Mouse (Mus musculus) heart, postnatal 36 days (tissue): Measurements from ENCODE around the gene Oaz1. TPM values are rescaled to one million over a fixed set of nuclear protein-coding genes. Genes with fewer than 3 reads are reported as not detected.
A peak's percentile ranks its signal among the peaks of the same experiment; 100 is the strongest.

ENCODE experiments used
- DNase-seq, 2 experiments: peaks; one replicate each; pipeline ENCODE4 v3.0.0; 2021 to 2022
- intact Hi-C: fragments of 180-260 bp; cut with DNase I; formaldehyde crosslinking; loops from one replicate; pipeline ENCODE4 v1.15.1; 2025
- total RNA-seq, 2 experiments: library from RNA; stranded (reverse); gene quantifications; 2 replicates each; pipeline ENCODE4 v1.2.3; 2021

Gene Oaz1
- 100 to 1,000 TPM; 850 to 884 TPM for total RNA-seq

GRCm38 (mm10) chr10:80826151-80827062 lies at the start of gene Oaz1:
Oaz1 (plus strand) TSS chr10:80826656.
- peak; percentile 98 for DNase-seq
- intact Hi-C loops = loop anchor here (2.0 to 5.0 kb wide), 2 partner anchors 26 to 171 kb away; no protein-coding TSS in a partner anchor

- no peak for DNase-seq
- intact Hi-C loops = no loop called here
Measured at GRCm38 (mm10) chr10:80777123-80777522, 49.3 kb upstream of the Oaz1 start.

- DNase-seq = no peak
Measured at GRCm38 (mm10) chr10:80779565-80779964, 46.9 kb upstream of the Oaz1 start.

GRCm38 (mm10) chr10:80784302-80784701 lies 42.2 kb upstream of the Oaz1 start:
- intact Hi-C loops = no loop called here
- no peak for DNase-seq

More at GRCm38 (mm10) chr10:80779565-80779964, 46.9 kb upstream of the Oaz1 start:
- intact Hi-C loops = no loop called here

GRCm38 (mm10) chr10:80784871-80785270 lies 41.6 kb upstream of the Oaz1 start:
- peak in 1 of 2 experiments; percentile 46 for DNase-seq

GRCm38 (mm10) chr10:80785963-80786362 lies 40.5 kb upstream of the Oaz1 start:
- intact Hi-C loops = no loop called here
- no peak for DNase-seq

More at GRCm38 (mm10) chr10:80784871-80785270, 41.6 kb upstream of the Oaz1 start:
- intact Hi-C loops = no loop called here

- DNase-seq = no peak
- intact Hi-C loops = no loop called here
Measured at GRCm38 (mm10) chr10:80787517-80787916, 38.9 kb upstream of the Oaz1 start.

GRCm38 (mm10) chr10:80790761-80791404 lies 35.6 kb upstream of the Oaz1 start:
- no peak for DNase-seq
- intact Hi-C loops = no loop called here

- no peak for DNase-seq
- intact Hi-C loops = no loop called here
Measured at GRCm38 (mm10) chr10:80791476-80792174, 34.8 kb upstream of the Oaz1 start.

- no peak for DNase-seq
- intact Hi-C loops = no loop called here
Measured at GRCm38 (mm10) chr10:80792175-80793032, 34.1 kb upstream of the Oaz1 start.

GRCm38 (mm10) chr10:80793033-80793784 lies 33.2 kb upstream of the Oaz1 start:
- no peak for DNase-seq
- intact Hi-C loops = no loop called here

GRCm38 (mm10) chr10:80793803-80794202 lies 32.7 kb upstream of the Oaz1 start:
- intact Hi-C loops = no loop called here
- no peak for DNase-seq

GRCm38 (mm10) chr10:80794750-80795149 lies 31.7 kb upstream of the Oaz1 start:
- intact Hi-C loops = no loop called here
- no peak for DNase-seq

GRCm38 (mm10) chr10:80796307-80796848 lies 30.1 kb upstream of the Oaz1 start:
- intact Hi-C loops = no loop called here
- no peak for DNase-seq

GRCm38 (mm10) chr10:80797186-80798149 lies 29.0 kb upstream of the Oaz1 start:
- no peak for DNase-seq
- intact Hi-C loops = no loop called here

GRCm38 (mm10) chr10:80798150-80799006 lies 28.1 kb upstream of the Oaz1 start, which contains the start of the genes Sf3a2 and Plekhj1:
Sf3a2 (plus strand) TSS chr10:80798198.
Plekhj1 (minus strand) TSS chr10:80798626.
- peak; percentile 97 to 99 for DNase-seq
- intact Hi-C loops = no loop called here

GRCm38 (mm10) chr10:80799070-80799566 lies 27.3 kb upstream of the Oaz1 start:
- intact Hi-C loops = no loop called here
- DNase-seq = no peak
